Mouse (Mus musculus) CD4-positive, CD25-positive, alpha-beta regulatory T cell, adult 2 months (primary cell): ENCODE data around the gene Ppcs.
A peak's percentile ranks its signal among the peaks of the same experiment; 100 is the strongest.

Experiments
- DNase-seq: peaks from one replicate; pipeline ENCODE4 v3.0.0-alpha.2; 2012; ENCODE audit warnings: low read depth, low spot score

Ppcs gene

DNA sequence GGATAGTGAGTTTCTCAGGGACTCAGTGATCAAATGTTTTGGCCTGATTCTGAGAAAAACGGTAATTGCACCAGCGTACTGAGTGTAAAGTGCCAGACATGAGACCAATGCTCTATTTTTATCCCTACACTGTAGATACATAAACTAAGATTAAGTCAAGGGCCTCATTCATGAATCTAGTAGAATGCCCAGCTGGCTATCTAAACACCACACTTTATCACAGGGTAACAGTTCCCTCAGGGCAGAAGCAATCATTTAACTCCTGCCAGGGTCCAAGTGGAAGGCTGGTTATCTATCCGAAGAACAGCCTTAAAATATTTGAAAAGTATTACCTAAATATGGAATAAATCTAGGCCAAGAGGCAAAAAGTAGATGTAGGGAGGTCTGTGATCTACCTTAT, 4.3 kb downstream of the Ppcs start:
- DNase-seq = no peak

DNA sequence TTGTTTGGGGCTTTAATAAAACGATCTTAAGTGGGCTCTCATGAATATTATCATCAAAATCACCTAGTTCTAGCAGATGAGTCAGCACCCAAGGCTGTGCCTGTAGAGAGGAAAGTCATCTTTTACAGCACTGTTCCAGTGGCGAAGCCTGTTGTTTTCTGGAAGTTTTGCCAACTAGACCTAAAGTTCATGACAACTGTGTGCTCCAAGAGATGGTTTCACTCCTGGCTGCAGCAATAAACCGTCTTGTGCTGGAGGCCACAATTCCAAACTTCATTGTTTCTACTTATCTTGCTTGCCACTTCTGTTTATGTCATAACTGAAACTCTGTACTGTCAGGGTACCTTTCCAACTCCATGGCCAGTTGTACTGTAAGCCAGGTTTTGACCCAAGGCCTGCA, 5.0 kb downstream of the Ppcs start:
- no peak for DNase-seq

DNA sequence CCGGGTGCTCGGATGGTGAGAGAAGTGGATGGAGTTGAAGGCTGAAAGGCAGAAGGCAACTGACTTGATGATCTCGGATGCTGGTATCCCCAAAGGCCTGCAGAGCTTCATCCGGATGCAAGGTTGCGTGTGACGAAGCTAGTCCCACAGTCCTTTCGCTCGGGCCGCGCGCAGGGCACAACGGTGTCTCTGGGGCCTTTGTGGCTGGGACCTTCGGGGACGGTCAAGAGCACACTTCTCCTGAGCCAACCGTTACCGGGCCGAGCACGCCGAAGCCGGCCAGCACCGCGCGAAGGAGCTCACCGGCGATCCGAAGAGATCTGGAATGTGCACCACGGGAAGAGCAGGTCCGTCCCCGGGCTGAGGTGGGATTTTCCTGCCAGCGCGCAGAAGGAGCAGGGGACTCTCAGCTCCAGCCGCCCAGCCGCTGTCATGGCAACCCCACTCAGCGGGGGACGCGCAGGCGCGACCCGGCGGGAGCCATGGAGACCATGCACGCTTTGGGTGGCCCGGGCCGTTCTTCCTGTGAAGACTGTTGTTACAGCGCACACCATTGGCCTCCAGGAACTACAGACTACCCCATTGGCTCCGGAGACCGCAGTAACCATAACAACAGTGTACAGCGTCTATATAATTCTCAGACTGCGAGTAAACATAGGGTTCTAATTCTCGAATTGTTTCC, 7.0 kb downstream of the Ppcs start, which contains the start of gene Ccdc30:
Gene Ccdc30, minus strand, starts transcription at position 450 of the 682 bp plus-strand sequence.
- peak; percentile 90 for DNase-seq

GRCm38 (mm10) chr4:119412791-119413190, 9.4 kb downstream of the Ppcs start:
- DNase-seq = no peak

GRCm38 (mm10) chr4:119411877-119412650, 10.2 kb downstream of the Ppcs start:
- DNase-seq = no peak

DNA sequence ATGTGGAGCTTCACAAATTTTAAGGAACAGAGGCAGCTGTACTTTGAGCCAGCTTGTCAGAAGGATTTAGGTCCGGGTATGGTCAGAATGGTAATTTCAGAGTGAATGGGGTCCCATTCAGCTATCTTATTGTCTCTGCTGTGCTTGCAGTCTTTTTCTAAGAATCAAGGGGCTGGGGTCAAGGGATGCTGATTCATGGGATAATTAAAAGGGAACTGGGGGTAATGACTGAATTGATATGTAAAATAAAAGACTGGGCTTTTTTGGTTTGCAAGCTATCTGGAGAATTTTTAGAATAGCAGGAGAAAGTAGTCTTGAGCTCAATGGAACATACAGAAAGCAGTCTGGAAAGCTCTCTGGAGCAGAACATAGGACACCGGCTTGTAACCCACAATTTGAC, 18.8 kb downstream of the Ppcs start:
- no peak for DNase-seq

DNA sequence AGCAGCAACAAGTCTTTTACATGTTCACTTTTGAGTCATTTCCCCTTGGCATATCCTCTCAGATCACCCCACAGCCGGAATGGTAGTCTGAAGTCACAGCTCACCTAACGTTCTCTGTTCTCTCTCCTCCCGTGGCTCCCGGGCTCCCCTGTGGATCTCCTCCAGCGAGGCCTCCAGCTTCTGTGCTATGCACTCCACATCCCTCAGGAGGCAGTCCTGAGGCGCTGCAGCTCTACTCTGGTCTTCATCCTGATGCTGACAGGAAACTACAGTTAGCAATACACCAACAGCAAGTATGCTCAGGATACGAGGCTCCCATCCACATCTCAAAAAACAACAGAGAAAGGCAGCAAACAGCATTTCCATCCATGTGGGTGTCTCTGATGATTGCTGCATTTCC, 21.3 kb downstream of the Ppcs start:
- DNase-seq = no peak

- DNase-seq = no peak
These were observed 23.5 kb downstream of the Ppcs start for GRCm38 (mm10) chr4:119398751-119399150.

DNA sequence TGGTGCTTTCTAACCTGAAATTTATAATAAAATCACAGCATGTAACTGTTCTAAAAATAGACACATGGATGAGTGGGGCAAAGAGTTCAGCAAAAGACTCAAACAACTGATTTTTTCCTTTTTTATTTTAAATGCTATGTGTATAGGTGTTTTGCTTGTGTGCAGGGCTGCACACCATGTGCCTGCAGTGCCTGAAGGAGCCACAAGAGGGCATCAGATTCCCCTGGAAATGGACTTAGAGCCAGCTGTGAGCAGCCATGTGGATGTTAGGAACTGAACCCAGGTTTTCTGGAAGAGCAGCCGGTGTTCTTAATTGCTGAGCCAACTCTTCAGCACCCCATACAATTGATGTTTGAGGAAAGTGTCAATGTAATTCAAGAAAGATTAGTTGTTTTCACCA, 31.9 kb downstream of the Ppcs start:
- peak; percentile 49 for DNase-seq

DNA sequence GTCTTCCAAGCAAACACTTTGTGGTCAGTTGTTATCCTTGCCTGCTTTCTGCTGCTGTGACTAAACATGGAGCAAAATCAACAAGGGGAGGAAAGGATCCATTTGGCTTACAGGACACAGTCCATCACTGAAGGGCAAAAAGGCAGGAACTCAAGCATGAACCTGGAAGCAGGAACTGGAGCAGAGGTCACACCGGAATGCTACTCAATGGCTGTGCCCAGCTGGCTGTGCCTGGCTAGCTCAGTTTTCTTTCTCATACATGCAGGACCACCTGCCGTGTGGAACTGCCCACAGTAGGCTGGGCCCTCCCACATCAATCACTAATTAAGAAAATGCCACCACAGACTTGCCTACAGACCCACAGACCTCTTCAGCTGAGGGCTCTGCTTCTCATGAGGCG, 33.0 kb downstream of the Ppcs start:
- DNase-seq = no peak

DNA sequence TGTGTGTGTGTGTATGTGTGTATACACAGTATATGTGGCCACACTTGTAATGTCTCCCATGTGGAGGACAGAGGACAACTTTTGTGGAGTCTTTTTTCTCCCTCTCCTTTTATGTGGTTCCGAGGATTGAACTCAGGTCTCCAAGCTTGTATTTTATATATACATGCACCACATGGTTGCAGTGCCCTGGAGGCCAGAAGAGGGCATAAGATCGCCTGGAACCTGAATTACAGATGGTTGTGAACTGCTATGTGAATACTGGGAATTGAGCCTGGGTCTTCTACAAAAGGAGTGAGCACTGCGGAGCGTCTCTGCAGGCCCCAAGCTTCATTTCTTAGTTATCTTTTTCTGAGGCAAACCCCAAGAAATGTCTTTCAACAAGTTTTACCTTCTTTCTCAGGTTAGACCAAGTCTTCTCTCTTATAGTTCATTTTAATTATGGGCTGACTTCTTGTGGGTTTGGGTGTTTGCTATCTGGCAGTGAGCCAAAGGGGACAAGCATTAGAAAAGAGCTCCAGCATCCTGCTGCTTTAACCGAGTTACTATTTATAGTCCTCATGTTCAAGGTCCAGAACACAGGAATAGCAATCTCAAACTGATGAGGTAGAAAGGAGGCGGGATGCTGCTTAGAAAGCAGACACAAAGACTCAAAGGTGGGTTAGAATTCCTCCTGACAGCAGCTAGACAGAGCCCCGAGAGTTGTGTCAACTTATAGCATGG, 40.6 kb downstream of the Ppcs start:
- no peak for DNase-seq

DNA sequence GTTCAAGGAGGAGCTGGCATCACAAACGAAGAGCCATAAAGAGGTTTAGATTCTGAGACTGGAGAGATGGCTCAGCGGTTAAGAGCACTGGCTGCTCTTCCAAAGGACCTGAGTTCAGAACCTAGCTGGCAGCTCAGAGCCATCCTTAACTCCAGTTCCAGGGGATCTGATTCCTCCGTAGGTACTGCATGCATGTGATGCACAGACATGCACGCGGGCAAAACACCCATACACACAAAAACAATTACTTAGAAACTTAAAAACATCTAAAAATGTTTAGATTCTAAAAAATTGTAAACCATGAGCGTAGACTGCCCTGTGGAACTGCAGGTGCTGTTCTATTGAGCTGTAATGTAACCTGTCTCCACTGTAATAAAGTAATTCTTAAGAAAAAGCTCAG, 52.8 kb downstream of the Ppcs start:
- DNase-seq = no peak
